Mouse (Mus musculus) layer of hippocampus, postnatal 36 days (tissue): ENCODE results near the gene Tspan32. TPM values are rescaled to one million over a fixed set of nuclear protein-coding genes. Genes with fewer than 3 reads are reported as not detected.

ENCODE experiments used
- DNase-seq, 2 experiments: peaks; one replicate each; pipeline ENCODE4 v3.0.0; 2022
- total RNA-seq, 2 experiments: library from RNA; stranded (reverse); gene quantifications; 2 replicates each; pipeline ENCODE4 v1.2.3; 2021

The Tspan32 gene
- under 1 TPM in 1 of 2 experiments, not detected in 1; 0.23 TPM for total RNA-seq

GRCm38 (mm10) chr7:143004727-143005343 is at the start of gene Tspan32:
Tspan32 (plus strand) TSS chr7:143005046.
- DNase-seq: no peak

- DNase-seq: no peak
Measured at GRCm38 (mm10) chr7:142956018-142956417, 48.8 kb upstream of the Tspan32 start.

- DNase-seq: no peak
Measured at GRCm38 (mm10) chr7:142958817-142959216, 46.0 kb upstream of the Tspan32 start.

- DNase-seq: no peak
Measured at GRCm38 (mm10) chr7:142959752-142960151, 45.1 kb upstream of the Tspan32 start.

- no peak for DNase-seq
Measured at GRCm38 (mm10) chr7:142967414-142967883, 37.4 kb upstream of the Tspan32 start.

GRCm38 (mm10) chr7:142967884-142968808 is 36.7 kb upstream of the Tspan32 start:
- peak; percentile 56 to 59 for DNase-seq

- no peak for DNase-seq
Measured at GRCm38 (mm10) chr7:142968809-142969511, 35.9 kb upstream of the Tspan32 start, which contains the start of gene Ascl2. Ascl2 (minus strand) TSS chr7:142969264.

GRCm38 (mm10) chr7:142981908-142982307 is 22.9 kb upstream of the Tspan32 start:
- DNase-seq: no peak

- no peak for DNase-seq
Measured at GRCm38 (mm10) chr7:142985146-142985545, 19.7 kb upstream of the Tspan32 start.

- DNase-seq: no peak
Measured at GRCm38 (mm10) chr7:142987718-142988117, 17.1 kb upstream of the Tspan32 start.

GRCm38 (mm10) chr7:142995004-142995403 is 9.8 kb upstream of the Tspan32 start:
- DNase-seq: no peak

GRCm38 (mm10) chr7:142995630-142996338 is 9.1 kb upstream of the Tspan32 start:
- no peak for DNase-seq

GRCm38 (mm10) chr7:142996998-142997397 is 7.8 kb upstream of the Tspan32 start:
- no peak for DNase-seq

GRCm38 (mm10) chr7:142997403-142998150 is 7.3 kb upstream of the Tspan32 start:
- no peak for DNase-seq

- DNase-seq: no peak
Measured at GRCm38 (mm10) chr7:143002679-143003078, 2.2 kb upstream of the Tspan32 start.

- no peak for DNase-seq
Measured at GRCm38 (mm10) chr7:143005344-143006096, 674 bp downstream of the Tspan32 start.

GRCm38 (mm10) chr7:143006097-143006755 is 1.4 kb downstream of the Tspan32 start:
- no peak for DNase-seq

GRCm38 (mm10) chr7:143006756-143007598 is 2.1 kb downstream of the Tspan32 start:
- DNase-seq: no peak
